Mouse (Mus musculus): Measurements from ENCODE around the gene Fam160b1. TPM values are rescaled to one million over a fixed set of nuclear protein-coding genes. Genes with fewer than 3 reads are reported as not detected.

Fam160b1 gene
- polyA plus RNA-seq, 3 experiments from 2014 or later: 9.2 to 10.8 (median 10.6) TPM

DNA sequence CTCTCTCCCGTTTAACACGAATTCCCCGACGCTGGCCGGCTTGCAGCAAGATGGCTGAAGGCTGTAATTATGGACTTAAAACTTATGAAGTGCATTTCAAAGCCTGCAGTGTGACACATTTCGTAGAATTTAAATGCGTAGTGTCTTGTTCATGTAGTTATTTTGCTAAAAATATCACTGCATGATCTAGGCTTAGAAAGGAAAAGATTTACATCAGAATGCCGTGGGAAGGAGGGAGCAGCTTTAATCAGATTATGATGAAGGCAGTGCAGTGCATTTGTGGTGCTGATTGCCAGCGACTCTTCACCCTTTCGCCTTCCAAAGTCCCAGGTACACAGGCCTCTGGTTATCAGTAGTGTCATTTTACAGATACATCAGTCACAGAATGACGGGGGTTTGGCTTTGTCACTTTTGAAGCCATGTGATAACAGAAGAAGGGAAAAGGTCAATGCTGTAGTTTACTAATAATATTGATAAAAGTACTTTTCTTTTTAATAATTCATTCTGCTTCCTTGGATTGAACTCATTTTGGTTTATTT lies 7.4 kb downstream of the Fam160b1 start:
- no peak for ATAC-seq

DNA sequence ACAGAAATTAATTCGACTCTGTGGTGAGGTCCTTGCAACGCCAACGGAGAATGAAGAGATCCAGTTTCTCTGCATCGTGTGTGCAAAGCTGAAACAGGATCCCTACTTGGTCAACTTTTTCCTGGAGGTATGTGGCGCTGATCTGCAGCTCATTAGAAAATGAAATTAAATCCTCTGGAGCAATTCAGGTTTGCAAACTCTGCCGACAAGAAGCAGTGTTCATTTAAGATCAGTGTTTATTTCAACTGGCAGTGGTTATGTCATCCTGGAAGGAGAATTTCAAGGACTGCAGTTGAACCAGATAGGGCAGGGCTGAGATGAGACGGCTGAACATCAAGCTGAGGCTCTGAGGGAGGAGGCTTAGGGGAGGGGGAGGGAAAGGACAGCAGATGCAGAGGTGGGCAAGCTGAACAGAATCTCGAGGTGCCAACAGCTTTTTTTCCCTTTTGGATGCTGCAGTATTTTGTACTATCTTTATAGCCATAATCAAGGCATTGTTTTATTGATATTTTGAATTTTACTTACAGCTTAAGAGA lies 12.9 kb downstream of the Fam160b1 start:
- no peak for ATAC-seq

DNA sequence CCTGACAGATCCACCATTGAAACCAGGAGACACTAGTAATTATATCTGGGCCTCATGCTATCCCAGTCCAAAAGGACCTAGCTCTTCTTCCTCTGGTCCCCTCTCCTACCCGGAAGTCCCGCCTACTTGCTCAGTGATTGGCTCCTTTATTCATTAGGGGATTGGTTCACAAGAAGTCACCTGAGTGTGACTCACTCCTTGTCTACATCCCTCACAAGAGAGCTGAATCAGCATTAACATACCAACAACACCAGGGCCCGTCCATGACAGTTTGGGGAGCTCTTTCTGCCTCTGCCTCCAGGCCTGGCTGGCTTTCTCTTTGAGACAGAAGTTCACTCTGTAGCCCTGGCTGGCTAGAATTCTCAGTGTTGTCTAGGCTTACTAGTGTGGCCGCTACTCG lies 14.7 kb downstream of the Fam160b1 start:
- ATAC-seq: no peak

DNA sequence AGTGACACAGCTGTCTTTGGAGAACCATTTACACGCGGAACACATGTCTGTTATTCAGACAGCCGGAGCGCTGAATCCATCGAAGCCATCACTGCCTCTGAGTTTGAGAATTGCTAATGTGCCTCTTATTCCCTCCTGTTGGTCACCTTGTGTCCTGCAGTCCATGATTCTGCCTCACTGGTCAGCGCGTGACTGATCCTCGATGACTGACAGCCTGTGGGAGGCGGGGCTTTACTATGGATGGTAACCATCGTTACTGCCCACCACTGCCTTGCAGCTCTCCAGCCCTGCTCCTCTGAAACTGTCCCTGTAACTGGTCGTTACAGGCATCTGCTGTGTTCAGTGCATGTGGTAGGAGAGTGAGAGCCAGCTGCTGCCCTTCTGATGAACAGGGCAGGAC lies 15.3 kb downstream of the Fam160b1 start:
- ATAC-seq: no peak

- no peak for ATAC-seq
Measured at GRCm38 (mm10) chr19:57377043-57377703, 16.7 kb downstream of the Fam160b1 start.

DNA sequence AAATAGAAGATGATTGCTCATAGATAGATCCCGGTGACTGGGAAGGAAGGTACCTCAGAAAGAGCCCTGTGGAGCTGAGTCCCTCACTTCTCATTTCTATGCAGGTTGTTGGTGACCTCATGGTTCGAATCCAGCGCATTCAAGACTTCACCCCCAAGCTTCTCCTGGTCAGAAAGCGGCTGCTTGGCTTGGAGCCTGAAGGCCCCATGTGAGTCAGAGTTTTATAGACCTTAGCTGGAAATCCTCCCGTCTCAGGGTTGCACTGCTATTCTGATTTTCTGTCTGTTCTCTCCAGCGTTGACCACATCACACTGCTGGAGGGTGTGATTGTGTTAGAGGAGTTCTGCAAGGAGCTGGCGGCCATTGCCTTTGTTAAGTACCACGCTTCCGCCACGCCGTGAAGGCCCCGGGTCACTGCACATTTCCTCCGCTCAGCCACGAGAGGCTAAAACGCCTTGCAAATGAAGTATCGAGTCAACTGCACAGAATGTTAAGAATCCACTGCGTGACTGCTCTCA lies 25.8 kb downstream of the Fam160b1 start:
- no peak for ATAC-seq

GRCm38 (mm10) chr19:57391545-57391944 lies 31.1 kb downstream of the Fam160b1 start:
- no peak for ATAC-seq

GRCm38 (mm10) chr19:57393357-57393957 lies 33.0 kb downstream of the Fam160b1 start:
- ATAC-seq: no peak

- ATAC-seq: no peak
Measured at GRCm38 (mm10) chr19:57396609-57397008, 36.1 kb downstream of the Fam160b1 start.

DNA sequence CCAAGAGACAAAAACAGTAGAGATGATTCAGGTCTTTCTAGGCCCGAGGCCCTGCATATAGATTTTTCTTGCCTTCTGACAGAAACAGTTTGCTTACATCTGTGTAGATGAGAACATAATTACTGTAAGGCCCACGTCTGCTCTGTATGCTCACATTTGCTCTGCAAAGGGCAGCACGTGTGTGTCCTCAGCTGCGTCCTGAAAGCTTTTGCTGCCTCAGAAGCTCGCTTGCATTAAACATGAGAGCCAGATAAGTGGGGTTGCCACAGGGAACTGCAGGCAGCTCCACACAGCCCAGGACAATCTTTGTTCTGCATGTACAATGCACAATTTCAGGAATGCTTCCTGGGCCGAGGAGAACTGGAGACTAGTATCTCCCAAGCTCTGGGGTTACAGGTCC lies 41.9 kb downstream of the Fam160b1 start:
- no peak for ATAC-seq

DNA sequence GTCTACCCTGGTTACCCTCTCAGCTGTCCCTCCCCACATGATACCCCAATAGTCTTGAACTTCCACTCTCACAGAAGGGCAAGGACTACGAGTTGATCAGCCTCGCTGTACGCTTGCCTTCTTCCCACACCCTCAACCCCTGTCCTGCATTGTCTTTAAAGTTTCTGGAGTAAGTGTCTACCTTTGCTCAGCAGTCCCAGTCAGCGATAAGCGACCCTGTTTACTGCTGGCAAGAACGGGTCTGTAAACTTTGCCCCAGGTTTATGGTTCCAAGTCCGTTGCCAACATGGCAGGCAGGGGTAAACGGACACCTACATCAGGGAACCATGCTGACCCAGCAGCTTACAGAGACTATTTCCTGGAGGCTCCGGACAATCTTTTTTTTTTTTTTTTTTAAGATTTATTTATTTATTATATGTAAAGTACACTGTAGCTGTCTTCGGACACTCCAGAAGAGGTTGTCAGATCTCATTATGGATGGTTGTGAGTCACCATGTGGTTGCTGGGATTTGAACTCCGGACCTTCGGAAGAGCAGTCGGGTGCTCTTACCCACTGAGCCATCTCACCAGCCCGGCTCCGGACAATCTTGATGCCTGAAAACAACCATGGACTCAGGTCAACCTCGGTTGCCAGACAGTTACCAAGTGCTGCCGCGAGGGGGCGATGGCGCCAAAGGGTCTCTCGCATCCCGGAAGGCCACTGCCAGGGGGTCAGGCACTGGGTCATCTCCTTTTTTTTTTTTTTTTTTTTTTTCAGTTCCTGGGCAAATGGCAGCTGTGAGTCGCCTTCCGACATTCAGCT lies 43.4 kb downstream of the Fam160b1 start:
- peak; percentile 67 for ATAC-seq

- no peak for ATAC-seq
Measured at GRCm38 (mm10) chr19:57404502-57404848, 44.0 kb downstream of the Fam160b1 start.

- no peak for ATAC-seq
Measured at GRCm38 (mm10) chr19:57407947-57408346, 47.5 kb downstream of the Fam160b1 start.

DNA sequence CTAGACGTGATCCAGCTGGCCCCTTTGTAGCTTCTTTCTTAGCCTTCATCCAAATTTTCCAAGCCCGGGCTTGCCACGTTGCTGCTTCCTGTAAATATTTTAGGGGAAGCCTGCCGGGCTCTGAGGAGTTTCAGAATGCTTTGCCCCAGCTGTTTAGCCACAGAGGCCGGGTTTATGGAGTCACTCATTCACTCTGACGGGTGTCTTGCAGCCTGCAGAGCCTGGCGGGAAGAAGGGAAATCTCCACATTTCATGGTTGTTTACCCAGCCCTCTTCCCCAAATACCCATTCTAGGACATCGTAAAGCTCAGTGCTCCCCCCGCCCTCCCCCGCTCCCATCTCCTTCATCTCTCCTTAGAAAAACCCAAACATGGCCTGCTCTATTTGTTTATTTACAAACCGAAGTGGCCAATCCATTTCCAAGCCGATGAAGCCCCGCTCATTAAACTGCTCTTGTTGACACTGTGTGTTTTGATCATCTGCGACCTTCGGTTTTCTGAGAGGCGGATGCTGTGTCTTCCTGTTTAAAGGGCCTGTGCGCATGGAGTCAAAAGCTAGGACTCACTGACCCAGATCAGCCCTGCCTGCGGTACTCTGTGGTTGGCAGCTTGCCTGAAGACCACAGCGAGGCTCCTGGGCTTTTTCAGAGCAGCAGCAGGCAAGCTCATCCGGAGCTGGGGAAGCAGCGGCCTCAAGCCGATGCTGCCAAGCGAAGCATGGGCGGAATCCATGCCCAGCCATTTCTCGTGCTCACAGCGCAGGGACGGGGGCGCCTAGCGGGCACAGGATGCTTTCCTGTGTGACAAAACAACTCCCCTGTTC lies 51.1 kb downstream of the Fam160b1 start:
- peak; percentile 65 for ATAC-seq

GRCm38 (mm10) chr19:57413170-57413569 lies 52.7 kb downstream of the Fam160b1 start:
- no peak for ATAC-seq

DNA sequence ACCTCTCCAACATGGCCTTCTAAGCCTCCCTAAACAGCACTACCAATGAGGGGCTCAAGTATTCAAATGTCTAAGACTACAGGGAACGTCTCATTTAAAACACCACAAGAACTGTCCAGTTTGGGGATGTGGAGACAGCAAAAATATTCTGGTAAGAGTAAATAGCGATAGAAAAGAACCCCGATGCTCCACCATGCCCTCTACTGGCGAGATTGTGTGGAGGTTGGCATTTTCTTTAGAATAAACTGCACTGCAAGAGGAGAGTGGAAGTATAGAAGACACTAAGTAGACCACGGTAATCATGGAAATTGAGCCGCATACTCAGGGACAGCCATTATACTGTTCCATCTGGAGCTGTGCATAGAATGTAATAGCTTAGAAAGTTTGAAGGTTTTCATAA lies 53.4 kb downstream of the Fam160b1 start:
- ATAC-seq: no peak

GRCm38 (mm10) chr19:57415031-57415807 lies 54.7 kb downstream of the Fam160b1 start:
- no peak for ATAC-seq

DNA sequence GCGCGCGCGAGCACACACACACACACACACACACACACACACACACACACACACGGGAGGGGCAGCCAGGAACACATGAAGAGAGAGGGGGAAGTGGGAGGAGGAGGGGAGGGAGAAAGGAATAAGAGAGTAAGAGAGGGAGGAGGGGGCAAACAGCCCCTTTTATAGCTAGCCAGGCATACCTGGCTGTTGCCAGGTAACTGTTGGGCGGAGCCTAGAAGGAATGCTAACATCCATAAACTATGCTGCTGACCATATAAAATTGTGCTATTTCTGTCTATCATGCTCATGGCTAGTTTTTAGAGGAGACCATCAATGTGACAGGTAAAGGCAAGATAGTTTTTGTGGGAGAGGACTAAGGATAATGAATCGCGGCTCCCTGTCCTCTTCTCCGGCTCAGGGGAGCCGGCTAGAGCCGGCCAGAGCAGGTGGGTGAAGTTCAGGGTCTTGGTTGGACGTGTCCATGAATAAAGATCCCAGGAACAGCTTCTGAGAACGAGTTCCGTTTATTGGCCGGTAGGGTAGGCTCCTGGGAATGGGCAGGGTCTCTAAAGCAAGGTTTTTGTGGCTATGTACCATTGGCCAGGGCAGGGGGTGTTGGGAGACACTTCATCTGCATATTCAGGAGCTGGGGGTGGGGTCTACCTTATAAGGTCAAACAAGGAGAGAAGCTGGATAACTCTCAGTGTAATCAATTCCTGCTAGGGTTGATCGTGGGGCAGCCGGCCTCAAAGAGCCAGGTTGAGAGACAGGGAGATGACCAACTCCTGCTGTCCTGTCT lies 57.5 kb downstream of the Fam160b1 start:
- no peak for ATAC-seq

DNA sequence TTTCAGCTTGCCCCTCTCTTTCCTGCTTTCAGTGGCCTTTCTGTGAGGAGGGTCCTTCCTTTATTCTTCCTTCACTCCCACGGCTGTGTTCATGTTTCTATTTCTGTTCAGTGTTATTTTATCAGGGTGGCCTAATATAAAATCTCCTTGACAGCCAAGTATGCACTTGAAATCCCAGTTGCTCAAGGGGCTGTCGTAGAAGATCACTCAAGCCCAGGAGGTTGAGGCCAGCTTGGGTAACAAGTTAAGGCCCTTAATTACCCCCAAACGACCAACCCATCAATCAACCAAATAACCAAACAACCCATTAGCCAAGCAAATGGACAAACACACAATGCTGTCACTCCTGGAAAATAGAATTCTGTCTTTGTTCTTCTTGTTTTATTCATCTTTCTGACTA lies 62.9 kb downstream of the Fam160b1 start:
- ATAC-seq: no peak

DNA sequence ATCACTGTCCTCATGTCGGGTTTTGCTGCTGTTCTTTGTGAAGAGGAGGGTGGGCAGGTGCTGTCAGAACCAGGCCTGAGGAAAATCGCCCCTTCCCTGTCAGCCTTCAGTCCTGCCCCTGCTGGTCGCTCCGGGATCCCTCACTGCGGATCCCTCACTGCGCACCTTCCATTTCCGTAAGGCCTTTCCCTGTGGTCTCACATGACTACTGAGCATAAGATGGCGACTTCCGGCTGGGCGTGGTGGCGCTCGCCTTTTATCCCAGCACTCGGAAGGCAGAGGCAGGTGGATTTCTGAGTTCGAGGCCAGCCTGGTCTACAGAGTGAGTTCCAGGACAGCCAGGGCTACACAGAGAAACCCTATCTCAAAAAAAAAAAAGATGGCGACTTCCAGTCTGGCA lies 64.8 kb downstream of the Fam160b1 start:
- no peak for ATAC-seq

- ATAC-seq: no peak
Measured at GRCm38 (mm10) chr19:57426841-57427240, 66.4 kb downstream of the Fam160b1 start.
